Mouse (Mus musculus) heart, embryonic 15.5 days (tissue): ENCODE measurements around the gene Rnasel. TPM values are rescaled to one million over a fixed set of nuclear protein-coding genes. Genes with fewer than 3 reads are reported as not detected.

Experiments used
- ATAC-seq: fragments of 200-750 bp; cut with Nextera tagmentation; replicated peaks from 2 replicates; pipeline ENCODE4 v1.8.0; 2017; ENCODE audit warnings: low read depth, moderate TSS enrichment; ENCODE audit not compliant: insufficient number of reproducible peaks, insufficient read depth, low FRiP score
- H3K27ac ChIP-seq: fragments of 300-500 bp; sonication (generic); 2 replicates; pipeline ENCODE4 v1.5.1; 2015; ENCODE audit warnings: mild to moderate bottlenecking, inconsistent platforms
- H3K27me3 ChIP-seq: fragments of 300-500 bp; sonication (generic); 2 replicates; pipeline ENCODE4 v1.6.1; 2015; ENCODE audit warnings: inconsistent platforms
- H3K36me3 ChIP-seq: fragments of 300-500 bp; sonication (generic); 2 replicates; pipeline ENCODE4 v1.6.1; 2015; ENCODE audit warnings: mild to moderate bottlenecking, inconsistent platforms
- H3K4me1 ChIP-seq: fragments of 300-500 bp; sonication (generic); replicated peaks from 2 replicates; pipeline ENCODE4 v1.6.1; 2015; ENCODE audit warnings: inconsistent platforms
- H3K4me2 ChIP-seq: fragments of 300-500 bp; sonication (generic); 2 replicates; pipeline ENCODE4 v1.6.1; 2015; ENCODE audit warnings: inconsistent platforms, mild to moderate bottlenecking, moderate library complexity
- H3K4me3 ChIP-seq: fragments of 300-500 bp; sonication (generic); 2 replicates; pipeline ENCODE4 v1.5.1; 2015; ENCODE audit warnings: mild to moderate bottlenecking, inconsistent platforms
- H3K9ac ChIP-seq: fragments of 300-500 bp; sonication (generic); 2 replicates; pipeline ENCODE4 v1.6.1; 2015; ENCODE audit warnings: mild to moderate bottlenecking, inconsistent platforms
- H3K9me3 ChIP-seq: fragments of 300-500 bp; sonication (generic); replicated peaks from 2 replicates; pipeline ENCODE4 v1.6.1; 2016; ENCODE audit warnings: inconsistent platforms
- WGBS: fragments of 180-500 bp; shearing (Covaris S2); methylation state at CpG from one replicate; pipeline ENCODE4 v1.1.7; 2015; ENCODE audit warnings: mixed read lengths; 5-methylcytosine and 5-hydroxymethylcytosine counted together
- polyA plus RNA-seq: library from polyadenylated mRNA; unstranded; fragments of >200 nt; fragmentation: Nextera tagmentation; extraction: Ambion mirVana; gene quantifications from 2 replicates; pipeline ENCODE4 v1.2.1, GENCODE M21; 2015

Gene Rnasel
- polyA plus RNA-seq, 1 experiment from 2014 or later = 23.4 TPM

- peaks cover 37% of the 10 kb centered on the region for H3K27me3 ChIP-seq
- H3K9ac ChIP-seq = no peak overlapping the region
These were observed 11.8 kb upstream of the Rnasel start for GRCm38 (mm10) chr1:153737101-153738085.

DNA sequence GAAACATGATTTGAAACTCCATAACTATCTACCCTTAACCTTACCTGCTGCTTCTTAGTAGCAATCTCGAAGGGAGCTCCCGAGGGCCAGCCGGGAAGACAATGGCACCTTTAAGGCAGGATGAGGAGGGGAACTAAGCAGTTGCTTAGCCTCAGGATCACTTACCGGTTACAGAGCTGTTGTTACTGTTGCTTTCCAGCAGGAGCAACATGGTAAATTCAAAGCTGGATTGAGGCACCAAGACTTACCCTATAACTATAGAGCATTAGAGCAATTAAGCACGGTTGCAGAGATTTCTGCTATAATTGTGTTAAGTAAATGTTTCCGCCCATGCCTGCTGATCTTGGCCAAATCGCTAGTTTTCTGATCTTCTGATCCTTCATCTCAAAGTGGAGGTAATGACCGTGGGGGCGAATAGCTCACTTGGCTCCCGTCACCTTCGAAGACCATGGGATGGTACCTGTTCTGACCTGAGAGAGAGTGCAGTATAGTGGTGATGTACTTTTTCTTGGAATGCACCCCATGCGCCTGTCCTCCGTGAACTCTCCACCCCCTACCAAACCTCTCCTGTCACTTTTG lies 9.7 kb upstream of the Rnasel start:
- Histone ChIP-seq H3K9me3 (no peaks in the 10 kb centered on the region), H3K4me3 (peak overlapping the region; percentile 52), H3K27me3 (peaks cover 37% of the 10 kb centered on the region), H3K4me1 (peaks cover 29% of the 10 kb centered on the region), H3K9ac (no peak overlapping the region), H3K36me3 (no peaks in the 10 kb centered on the region), H3K4me2 (peak overlapping the region; percentile 81), H3K27ac (no peak overlapping the region)
- WGBS = 18% methylated on average over 13 of the region's 13 CpGs
- ATAC-seq = no peak

More at GRCm38 (mm10) chr1:153737101-153738085, 11.8 kb upstream of the Rnasel start:
- Histone ChIP-seq H3K36me3 (no peaks in the 10 kb centered on the region), H3K4me2 (no peak overlapping the region), H3K4me1 (peaks cover 24% of the 10 kb centered on the region), H3K9me3 (no peaks in the 10 kb centered on the region), H3K4me3 (no peak overlapping the region), H3K27ac (no peak overlapping the region)
- ATAC-seq = no peak
- 67% methylated on average over 9 of the region's 9 CpGs for WGBS

GRCm38 (mm10) chr1:153740145-153740544 lies 9.1 kb upstream of the Rnasel start, which contains the start of gene Rgs16:
Gene Rgs16, plus strand, starts transcription at chr1:153740349.
- H3K9ac ChIP-seq = peak within 1 kb of the TSS; percentile 52

DNA sequence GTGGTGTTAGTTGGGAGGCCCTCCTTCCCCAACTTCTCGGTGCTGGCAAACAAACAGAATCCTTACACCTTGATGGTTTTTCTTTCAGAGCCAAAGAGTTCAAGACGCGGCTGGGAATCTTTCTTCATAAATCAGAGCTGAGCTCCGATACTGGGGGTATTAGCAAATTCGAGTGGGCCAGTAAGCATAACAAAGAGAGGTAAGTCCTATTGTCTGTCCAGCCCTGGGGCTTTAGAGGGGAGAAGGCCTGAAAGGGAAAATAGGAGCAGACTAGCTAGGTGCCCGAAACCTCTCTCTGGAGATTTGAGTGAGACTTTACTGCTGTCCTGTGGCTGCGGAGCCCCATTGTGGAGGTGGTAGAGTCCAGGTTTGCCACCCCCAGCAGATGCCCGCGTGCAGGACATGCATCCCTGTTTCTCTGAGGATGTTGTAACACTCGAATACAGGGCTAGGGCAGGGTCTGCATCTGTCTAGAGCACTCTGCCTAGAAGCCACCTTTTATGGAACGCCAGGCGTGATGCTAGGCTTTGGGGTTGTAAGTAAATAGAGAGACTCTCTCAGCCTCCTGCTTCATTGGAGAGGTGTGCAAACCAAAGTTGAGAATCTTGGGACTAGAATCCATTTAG lies 8.3 kb upstream of the Rnasel start:
- H3K4me1 ChIP-seq = peaks cover 29% of the 10 kb centered on the region
- peak overlapping the region; percentile 52 for H3K4me3 ChIP-seq
- no peak overlapping the region for H3K27ac ChIP-seq
- ATAC-seq = no peak
- peak overlapping the region; percentile 52 for H3K9ac ChIP-seq
- WGBS = 45% methylated on average over 12 of the region's 12 CpGs
- H3K27me3 ChIP-seq = peaks cover 35% of the 10 kb centered on the region
- H3K36me3 ChIP-seq = no peaks in the 10 kb centered on the region
- H3K9me3 ChIP-seq = no peaks in the 10 kb centered on the region
- H3K4me2 ChIP-seq = peak overlapping the region; percentile 81

More at GRCm38 (mm10) chr1:153740145-153740544, 9.1 kb upstream of the Rnasel start, which contains the start of gene Rgs16:
- Histone ChIP-seq H3K4me3 (peak within 1 kb of the TSS; percentile 52), H3K4me2 (peak within 1 kb of the TSS; percentile 81), H3K36me3 (no peaks in the 10 kb centered on the region), H3K27ac (no peak within 1 kb of the TSS), H3K4me1 (peaks cover 29% of the 10 kb centered on the region), H3K27me3 (peaks cover 37% of the 10 kb centered on the region), H3K9me3 (no peaks in the 10 kb centered on the region)
- peak; percentile 75 for ATAC-seq
- WGBS = under 1% methylated on average over 28 of the region's 28 CpGs

DNA sequence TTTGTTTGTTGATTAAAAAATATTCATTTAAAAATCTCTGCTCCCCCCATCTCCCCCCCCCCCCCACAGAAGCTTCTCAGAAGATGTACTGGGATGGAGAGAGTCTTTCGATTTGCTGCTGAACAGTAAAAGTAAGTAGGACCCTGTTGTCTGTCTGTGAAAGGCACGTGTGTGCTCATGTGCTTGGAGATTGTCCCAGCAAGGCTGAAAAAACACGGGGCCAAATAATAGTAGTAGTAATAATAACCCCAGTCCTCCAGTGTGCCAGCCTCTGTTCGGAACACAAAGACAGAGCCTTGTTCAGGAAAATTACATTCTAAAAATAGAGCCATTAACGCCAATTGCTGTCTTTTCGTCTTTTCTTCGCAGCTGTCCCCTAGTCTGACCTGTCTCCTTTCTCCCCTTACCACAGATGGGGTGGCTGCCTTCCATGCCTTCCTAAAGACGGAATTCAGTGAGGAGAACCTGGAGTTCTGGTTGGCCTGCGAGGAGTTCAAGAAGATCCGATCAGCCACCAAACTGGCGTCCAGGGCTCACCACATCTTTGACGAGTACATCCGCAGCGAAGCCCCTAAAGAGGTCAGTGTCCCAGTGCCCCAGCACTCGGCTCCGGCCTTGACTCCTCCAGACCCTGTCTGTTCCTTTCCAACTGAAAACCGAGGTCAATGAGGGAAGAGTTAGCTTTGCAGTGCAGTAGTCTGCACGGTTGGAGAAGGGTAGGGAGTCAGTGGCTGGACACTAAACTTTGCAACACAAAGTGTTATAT lies 7.5 kb upstream of the Rnasel start:
- ATAC-seq = no peak
- Histone ChIP-seq H3K9ac (no peak overlapping the region), H3K4me2 (peak overlapping the region; percentile 81), H3K27me3 (peaks cover 35% of the 10 kb centered on the region), H3K4me3 (peak overlapping the region; percentile 52), H3K4me1 (peaks cover 31% of the 10 kb centered on the region), H3K27ac (no peak overlapping the region), H3K9me3 (no peaks in the 10 kb centered on the region), H3K36me3 (no peaks in the 10 kb centered on the region)
- 61% methylated on average over 18 of the region's 18 CpGs for WGBS

- Histone ChIP-seq H3K9ac (no peak overlapping the region; the same call in 1 of the 2 replicates), H3K4me3 (peak overlapping the region; percentile 52), H3K4me1 (peaks cover 38% of the 10 kb centered on the region), H3K27ac (no peak overlapping the region), H3K36me3 (no peaks in the 10 kb centered on the region), H3K9me3 (no peaks in the 10 kb centered on the region), H3K27me3 (peaks cover 32% of the 10 kb centered on the region), H3K4me2 (peak overlapping the region; percentile 81)
- no peak for ATAC-seq
- WGBS = 39% methylated on average over 11 of the region's 11 CpGs
These were observed 6.7 kb upstream of the Rnasel start for GRCm38 (mm10) chr1:153742374-153743155.

GRCm38 (mm10) chr1:153746119-153746670 lies 3.0 kb upstream of the Rnasel start:
- Histone ChIP-seq H3K4me3 (no peak overlapping the region), H3K9ac (no peak overlapping the region), H3K4me1 (peaks cover 42% of the 10 kb centered on the region), H3K27ac (no peak overlapping the region), H3K4me2 (no peak overlapping the region), H3K36me3 (no peaks in the 10 kb centered on the region), H3K27me3 (0 out of 2 replicates have a peak, but pooled peaks cover 3% of the 10 kb centered on the region), H3K9me3 (no peaks in the 10 kb centered on the region)
- WGBS = 82% methylated on average over 14 of the region's 14 CpGs
- ATAC-seq = no peak

DNA sequence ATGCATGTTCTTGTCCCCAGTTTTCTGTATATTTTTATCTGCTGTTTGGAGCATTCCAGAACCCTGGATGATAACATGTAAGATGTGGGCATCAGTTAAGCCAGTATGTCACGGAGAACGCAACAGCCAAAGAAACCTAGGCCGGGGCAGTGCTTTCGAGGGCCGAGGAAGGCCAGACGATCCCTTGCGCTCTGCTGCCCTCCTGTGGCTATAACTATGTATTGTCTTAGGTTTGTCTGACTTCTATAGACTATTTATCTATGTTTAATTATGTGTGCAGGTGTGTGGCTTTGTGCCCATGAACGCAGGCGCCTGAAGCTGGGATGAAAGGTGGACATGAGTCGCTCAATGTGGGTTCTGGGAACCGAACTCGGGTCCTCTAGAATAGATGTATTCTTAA lies 2.5 kb upstream of the Rnasel start:
- H3K9ac ChIP-seq = no peak overlapping the region
- peaks cover 43% of the 10 kb centered on the region for H3K4me1 ChIP-seq
- 5% methylated on average over 12 of the region's 12 CpGs for WGBS
- no peak overlapping the region for H3K27ac ChIP-seq
- H3K27me3 ChIP-seq = 0 out of 2 replicates have a peak, but pooled peaks cover 3% of the 10 kb centered on the region
- no peak for ATAC-seq
- no peaks in the 10 kb centered on the region for H3K36me3 ChIP-seq
- no peaks in the 10 kb centered on the region for H3K9me3 ChIP-seq
- no peak overlapping the region for H3K4me3 ChIP-seq
- no peak overlapping the region for H3K4me2 ChIP-seq

- Histone ChIP-seq H3K9me3 (no peaks in the 10 kb centered on the region), H3K4me1 (peaks cover 45% of the 10 kb centered on the region), H3K27me3 (no peaks in the 10 kb centered on the region), H3K4me3 (peak overlapping the region; percentile 50; the same call in 1 of the 2 replicates), H3K27ac (peak overlapping the region; percentile 88), H3K36me3 (no peaks in the 10 kb centered on the region), H3K9ac (no peak overlapping the region), H3K4me2 (peak overlapping the region; percentile 66)
- ATAC-seq = peak; percentile 28; the same call in 1 of the 2 replicates
- WGBS = 28% methylated on average over 12 of the region's 12 CpGs
These were observed 1.2 kb upstream of the Rnasel start for GRCm38 (mm10) chr1:153747861-153748530.
